Mouse (Mus musculus) midbrain, embryonic 10.5 days (tissue): ENCODE results near the gene Tulp4. TPM values are rescaled to one million over a fixed set of nuclear protein-coding genes. Genes with fewer than 3 reads are reported as not detected.
"Not testable (repeated sequence)": the region's sequence is repeated elsewhere in the genome, so short reads cannot be mapped to it uniquely, and the experiment has no call there.

Experiments
- DNase-seq: peaks from one replicate; pipeline ENCODE4 v3.0.0-alpha.2; 2017; ENCODE audit warnings: low spot score
- H3K27ac ChIP-seq: fragments of 300-500 bp; sonication (generic); replicated peaks from 2 replicates; pipeline ENCODE4 v1.5.1; 2016; ENCODE audit warnings: mild to moderate bottlenecking
- H3K27me3 ChIP-seq: fragments of 300-500 bp; sonication (generic); 2 replicates; pipeline ENCODE4 v1.6.1; 2016; ENCODE audit warnings: low read depth, mild to moderate bottlenecking; ENCODE audit not compliant: poor library complexity, severe bottlenecking
- H3K36me3 ChIP-seq: fragments of 300-500 bp; sonication (generic); 2 replicates; pipeline ENCODE4 v1.6.1; 2016; ENCODE audit warnings: mild to moderate bottlenecking, moderate library complexity
- H3K4me1 ChIP-seq: fragments of 300-500 bp; sonication (generic); 2 replicates; pipeline ENCODE4 v1.6.1; 2016
- H3K4me3 ChIP-seq: fragments of 300-500 bp; sonication (generic); 2 replicates; pipeline ENCODE4 v1.5.1; 2016; ENCODE audit warnings: mild to moderate bottlenecking, moderate library complexity
- H3K9me3 ChIP-seq: fragments of 300-500 bp; sonication (generic); replicated peaks from 2 replicates; pipeline ENCODE4 v1.6.1; 2016; ENCODE audit warnings: mild to moderate bottlenecking
- WGBS: fragments of 180-500 bp; shearing (Covaris S2); methylation state at CpG from one replicate; pipeline ENCODE4 v1.1.7; 2016; 5-methylcytosine and 5-hydroxymethylcytosine counted together
- polyA plus RNA-seq: library from polyadenylated mRNA; unstranded; fragments of >200 nt; fragmentation: Nextera tagmentation; extraction: Ambion mirVana; gene quantifications from 2 replicates; pipeline ENCODE4 v1.2.1, GENCODE M21; 2016

Tulp4 gene
- polyA plus RNA-seq, 1 experiment from 2014 or later: 119 TPM

GRCm38 (mm10) chr17:6269876-6270831, 163.9 kb downstream of the Tulp4 start:
- DNase-seq: peak; percentile 33
- peak overlapping the region; percentile 78 for H3K27ac ChIP-seq
- H3K9me3 ChIP-seq, H3K27me3 ChIP-seq, H3K36me3 ChIP-seq, H3K4me1 ChIP-seq: not testable (repeated sequence)
- WGBS: under 1% methylated on average over 76 of the region's 84 CpGs
- H3K4me3 ChIP-seq: peak overlapping the region; percentile 57

GRCm38 (mm10) chr17:6270840-6271239, 164.6 kb downstream of the Tulp4 start:
- Histone ChIP-seq H3K27ac (peak overlapping the region; percentile 78), H3K4me3 (peak overlapping the region; percentile 57)
- peak; percentile 37 for DNase-seq
- not testable (repeated sequence) for H3K27me3 ChIP-seq, H3K9me3 ChIP-seq, H3K4me1 ChIP-seq, H3K36me3 ChIP-seq
- 2% methylated on average over 25 of the region's 25 CpGs for WGBS

GRCm38 (mm10) chr17:6271970-6272369, 165.7 kb downstream of the Tulp4 start:
- not testable (repeated sequence) for H3K27ac ChIP-seq, H3K36me3 ChIP-seq, H3K4me3 ChIP-seq, H3K4me1 ChIP-seq, DNase-seq, H3K9me3 ChIP-seq, H3K27me3 ChIP-seq
- WGBS: 87% methylated on average over 6 of the region's 6 CpGs

GRCm38 (mm10) chr17:6274693-6275092, 168.5 kb downstream of the Tulp4 start:
- DNase-seq, H3K4me3 ChIP-seq, H3K27ac ChIP-seq, H3K4me1 ChIP-seq, H3K9me3 ChIP-seq, H3K27me3 ChIP-seq, H3K36me3 ChIP-seq: not testable (repeated sequence)
- WGBS: 93% methylated on average over 4 of the region's 6 CpGs

GRCm38 (mm10) chr17:6279205-6279604, 173.0 kb downstream of the Tulp4 start:
- H3K36me3 ChIP-seq, H3K4me3 ChIP-seq, H3K27me3 ChIP-seq, H3K4me1 ChIP-seq, H3K9me3 ChIP-seq, DNase-seq, H3K27ac ChIP-seq: not testable (repeated sequence)
- WGBS: 76% methylated on average over 8 of the region's 8 CpGs

GRCm38 (mm10) chr17:6279772-6280171, 173.5 kb downstream of the Tulp4 start:
- H3K4me1 ChIP-seq, H3K9me3 ChIP-seq, H3K27me3 ChIP-seq, H3K4me3 ChIP-seq, H3K27ac ChIP-seq, DNase-seq, H3K36me3 ChIP-seq: not testable (repeated sequence)
- 95% methylated on average over 10 of the region's 10 CpGs for WGBS

GRCm38 (mm10) chr17:6280513-6280912, 174.3 kb downstream of the Tulp4 start:
- not testable (repeated sequence) for H3K9me3 ChIP-seq, H3K4me1 ChIP-seq, H3K27ac ChIP-seq, H3K36me3 ChIP-seq, DNase-seq, H3K4me3 ChIP-seq, H3K27me3 ChIP-seq
- 95% methylated on average over 19 of the region's 19 CpGs for WGBS

- not testable (repeated sequence) for H3K27ac ChIP-seq, H3K4me3 ChIP-seq, DNase-seq, H3K9me3 ChIP-seq, H3K36me3 ChIP-seq, H3K4me1 ChIP-seq, H3K27me3 ChIP-seq
- 96% methylated on average over 7 of the region's 10 CpGs for WGBS
These were observed 176.9 kb downstream of the Tulp4 start for GRCm38 (mm10) chr17:6283137-6283536.

GRCm38 (mm10) chr17:6286169-6286568, 179.9 kb downstream of the Tulp4 start:
- not testable (repeated sequence) for H3K27ac ChIP-seq, H3K27me3 ChIP-seq, H3K36me3 ChIP-seq, DNase-seq, H3K9me3 ChIP-seq, H3K4me3 ChIP-seq, H3K4me1 ChIP-seq
- 93% methylated on average over 5 of the region's 5 CpGs for WGBS

- not testable (repeated sequence) for H3K27ac ChIP-seq, H3K9me3 ChIP-seq, H3K36me3 ChIP-seq, H3K4me1 ChIP-seq, H3K27me3 ChIP-seq, DNase-seq, H3K4me3 ChIP-seq
- 91% methylated on average over 12 of the region's 12 CpGs for WGBS
These were observed 182.8 kb downstream of the Tulp4 start for GRCm38 (mm10) chr17:6289045-6289444.

- H3K4me3 ChIP-seq, H3K36me3 ChIP-seq, H3K9me3 ChIP-seq, DNase-seq, H3K27ac ChIP-seq, H3K27me3 ChIP-seq, H3K4me1 ChIP-seq: not testable (repeated sequence)
- WGBS: no CpG with 5 or more reads among the region's 5 CpGs
These were observed 187.6 kb downstream of the Tulp4 start for GRCm38 (mm10) chr17:6293882-6294281.

- not testable (repeated sequence) for H3K4me1 ChIP-seq, H3K9me3 ChIP-seq, H3K4me3 ChIP-seq, H3K36me3 ChIP-seq, DNase-seq, H3K27ac ChIP-seq, H3K27me3 ChIP-seq
- 92% methylated on average over 9 of the region's 15 CpGs for WGBS
These were observed 191.0 kb downstream of the Tulp4 start for GRCm38 (mm10) chr17:6297060-6297795.

GRCm38 (mm10) chr17:6300190-6300863, 194.1 kb downstream of the Tulp4 start:
- H3K9me3 ChIP-seq, H3K4me1 ChIP-seq, H3K4me3 ChIP-seq, H3K27me3 ChIP-seq, DNase-seq, H3K36me3 ChIP-seq, H3K27ac ChIP-seq: not testable (repeated sequence)
- 79% methylated on average over 7 of the region's 12 CpGs for WGBS
